27 mouse cellular contexts compared by ENCODE assay signal in the genomic region with DNA sequence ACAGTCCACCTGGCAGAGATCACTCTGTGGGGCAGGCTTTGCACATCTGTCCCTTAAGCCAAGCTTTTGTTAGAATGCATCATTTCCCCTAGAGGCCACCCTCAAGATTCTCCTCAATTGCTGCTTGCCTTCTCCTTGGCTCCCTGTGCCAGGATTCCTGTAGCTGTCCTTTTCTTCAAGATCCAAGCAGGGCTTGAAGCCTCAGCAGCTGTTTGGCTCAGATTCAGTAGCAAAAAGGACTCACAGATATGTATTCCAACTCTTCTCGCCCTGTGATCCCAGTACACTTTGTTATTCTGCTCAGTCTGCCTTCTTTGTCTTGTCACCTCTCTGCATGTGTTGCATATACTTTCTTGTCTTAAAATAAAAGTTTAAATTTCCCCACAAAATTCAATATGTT.
DNase-seq lines count a peak whose midpoint lies in the region; ATAC-seq and TF ChIP-seq lines count a peak whose summit lies in the region.
"Had no signal": no experiment of that assay in that cellular context is flagged by ENCODE, and none has a peak within 500 bp of the region (broad histone marks: within the 10 kb centered on the region; RNA-seq: fewer than 3 reads in every experiment).

No protein-coding gene starts in this region.

- ATAC-seq in heart, embryonic 12.5 days (ENCODE audit: insufficient number of reproducible peaks, low FRiP score) = no peak
- no peak for ATAC-seq in lung, postnatal 0 days
- ATAC-seq: forebrain, embryonic 14.5 days; intestine, postnatal 0 days; midbrain, embryonic 15.5 days; Patski had no signal

- peak; percentile 2 to 44 for DNase-seq in heart, adult 18-20 months
- peak; percentile 5 for DNase-seq in lung, postnatal 10 days
- DNase-seq in lung, postnatal 0 days (ENCODE audit: low spot score) = no peak
- DNase-seq in gastrocnemius, postnatal 10 days = peak; percentile 4
- no peak for DNase-seq in right cerebral cortex, adult 2 months (ENCODE audit: low spot score in 2 of 2)
- no peak for DNase-seq in thymus, postnatal 14 days
- DNase-seq: adrenal gland, postnatal 14 days; cerebellum, adult 11-12 months; cerebellum, adult 9-11 months; embryo, embryonic 11 days; kidney, adult 9 months; kidney, postnatal 14 days; left cerebral cortex, postnatal 4 days; liver; right cerebral cortex, adult 18-20 months had no signal

- no peaks in the 10 kb centered on the region for H3K36me3 ChIP-seq in heart, embryonic 12.5 days
- H3K36me3 ChIP-seq in lung, postnatal 0 days (ENCODE audit: insufficient read depth, low read length) = no peaks in the 10 kb centered on the region
- H3K36me3 ChIP-seq: embryonic facial prominence, embryonic 12.5 days; lung, embryonic 15.5 days; midbrain, embryonic 10.5 days; midbrain, embryonic 15.5 days; neural tube, embryonic 15.5 days had no signal

- H3K4me3 ChIP-seq in heart, embryonic 12.5 days = no peak overlapping the region
- no peak overlapping the region for H3K4me3 ChIP-seq in lung, postnatal 0 days (ENCODE audit: low read depth, low read length)
- H3K4me3 ChIP-seq: embryonic facial prominence, embryonic 12.5 days; lung, embryonic 15.5 days; midbrain, embryonic 10.5 days; midbrain, embryonic 15.5 days; neural tube, embryonic 15.5 days had no signal

- no peaks in the 10 kb centered on the region for H3K9me3 ChIP-seq in heart, embryonic 12.5 days (replicated peaks)
- no peaks in the 10 kb centered on the region for H3K9me3 ChIP-seq in lung, postnatal 0 days (ENCODE audit: low read length)
- H3K9me3 ChIP-seq: embryonic facial prominence, embryonic 12.5 days; lung, embryonic 15.5 days; midbrain, embryonic 10.5 days; midbrain, embryonic 15.5 days; neural tube, embryonic 15.5 days had no signal

- no peak overlapping the region for H3K27ac ChIP-seq in heart, embryonic 12.5 days (ENCODE audit: poor library complexity, severe bottlenecking)
- H3K27ac ChIP-seq in lung, postnatal 0 days (ENCODE audit: low read length) = no peak overlapping the region
- H3K27ac ChIP-seq: embryonic facial prominence, embryonic 12.5 days; hindbrain, embryonic 14.5 days; liver, embryonic 14.5 days; lung, embryonic 15.5 days; midbrain, embryonic 10.5 days; midbrain, embryonic 15.5 days; neural tube, embryonic 15.5 days had no signal

- no peak overlapping the region for H3K4me2 ChIP-seq in heart, embryonic 12.5 days
- no peak overlapping the region for H3K4me2 ChIP-seq in lung, postnatal 0 days (replicated peaks; ENCODE audit: low read depth, low read length)
- H3K4me2 ChIP-seq: embryonic facial prominence, embryonic 12.5 days; heart, embryonic 11.5 days; hindbrain, embryonic 14.5 days; lung, embryonic 15.5 days; midbrain, embryonic 15.5 days; neural tube, embryonic 15.5 days had no signal

- H3K4me1 ChIP-seq in heart, embryonic 12.5 days (replicated peaks) = no peaks in the 10 kb centered on the region
- H3K4me1 ChIP-seq in lung, postnatal 0 days (ENCODE audit: insufficient read depth, low read depth, low read length) = no peaks in the 10 kb centered on the region
- H3K4me1 ChIP-seq: embryonic facial prominence, embryonic 12.5 days; lung, embryonic 15.5 days; midbrain, embryonic 10.5 days; midbrain, embryonic 15.5 days; neural tube, embryonic 15.5 days had no signal

- WGBS in heart, embryonic 12.5 days = 64% methylated on average over 1 of the region's 1 CpGs
- WGBS in lung, postnatal 0 days = 58% methylated on average over 1 of the region's 1 CpGs

- H3K9ac ChIP-seq in heart, embryonic 12.5 days = no peak overlapping the region
- H3K9ac ChIP-seq in lung, postnatal 0 days (replicated peaks; ENCODE audit: low read depth) = no peak overlapping the region
- H3K9ac ChIP-seq: embryonic facial prominence, embryonic 12.5 days; hindbrain, embryonic 14.5 days; liver, embryonic 14.5 days; lung, embryonic 15.5 days; midbrain, embryonic 15.5 days; neural tube, embryonic 15.5 days had no signal

- no peak for TF ChIP-seq CTCF in lung, postnatal 0 days (IDR thresholded peaks at IDR 0.05)

- no peaks in the 10 kb centered on the region for H3K27me3 ChIP-seq in heart, embryonic 12.5 days (replicated peaks)
- no peaks in the 10 kb centered on the region for H3K27me3 ChIP-seq in lung, postnatal 0 days (replicated peaks; ENCODE audit: insufficient read depth, low read length)
- H3K27me3 ChIP-seq: embryonic facial prominence, embryonic 12.5 days; lung, embryonic 15.5 days; midbrain, embryonic 15.5 days; neural tube, embryonic 15.5 days had no signal

- no peak for TF ChIP-seq EP300 in lung, postnatal 0 days (IDR thresholded peaks at IDR 0.05)

Comparison
In these comparisons a context has a peak if more than half of its experiments do, and no peak if none do; other contexts are left out.
1. DNase-seq: peak in heart, adult 18-20 months (2 of 2), lung, postnatal 10 days (single experiment) and gastrocnemius, postnatal 10 days (single experiment); none in lung, postnatal 0 days (single experiment), right cerebral cortex, adult 2 months (0 of 2) and thymus, postnatal 14 days (single experiment).